ENCODE assay signal across 7 mouse cellular contexts in the genomic region with DNA sequence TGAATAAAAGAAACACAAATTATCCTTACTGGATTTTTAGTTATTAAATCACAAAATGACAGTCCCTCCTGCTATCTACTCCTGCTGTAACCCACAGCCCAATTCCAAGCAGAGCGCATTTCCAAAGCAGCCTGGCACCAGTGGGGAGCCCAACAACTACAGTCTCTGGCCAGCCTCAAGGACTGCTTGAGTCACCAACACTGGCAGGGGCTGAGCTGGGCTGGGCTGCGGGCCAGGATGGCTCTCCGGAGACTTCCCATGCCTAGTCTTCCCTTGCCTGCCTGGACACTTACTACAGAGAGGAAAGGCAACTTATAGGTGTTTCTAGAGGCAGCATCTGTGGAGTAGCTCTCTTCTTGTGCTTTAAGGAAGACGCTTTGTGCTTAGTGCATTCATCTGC. TPM values are rescaled to one million over a fixed set of nuclear protein-coding genes. Genes with fewer than 3 reads are reported as not detected.
DNase-seq lines count a peak whose midpoint lies in the region.

No protein-coding gene starts in this region.

- peak; percentile 80 for DNase-seq in 3134 (ENCODE audit: extremely low read depth, insufficient read length, low spot score)
- DNase-seq in Muller cell, postnatal 12 days (ENCODE audit: inconsistent ontology term), result peak; percentile 93
- DNase-seq in cerebellum, postnatal 14 days, result peak; percentile 97
- DNase-seq in heart, postnatal 4 days, result peak; percentile 86
- peak; percentile 76 to 85 for DNase-seq in right cerebral cortex, postnatal 10 days (ENCODE audit: low spot score in 2 of 2)
- no peak for DNase-seq in spleen, postnatal 4 days (ENCODE audit: low spot score in 2 of 2)
- DNase-seq in retina, embryonic 14.5 days (ENCODE audit: low spot score), result no peak

RNA-seq across cellular contexts. Expression of a gene that starts 48.6 kb away (rescaled TPM):
- total RNA-seq in heart, postnatal 4 days (2021), result 10 to 100 TPM; 24.0 to 29.8 TPM

Comparison
In these comparisons a context has a peak if more than half of its experiments do, and no peak if none do; other contexts are left out.
1. DNase-seq: peak in 3134 (single experiment), Muller cell, postnatal 12 days (single experiment), cerebellum, postnatal 14 days (2 of 2), heart, postnatal 4 days (single experiment) and right cerebral cortex, postnatal 10 days (2 of 2); none in spleen, postnatal 4 days (0 of 2) and retina, embryonic 14.5 days (single experiment).